Mouse (Mus musculus): ENCODE data around the gene Polr2i. TPM values are rescaled to one million over a fixed set of nuclear protein-coding genes. Genes with fewer than 3 reads are reported as not detected.

Gene Polr2i
- polyA plus RNA-seq, 1 experiment from 2014 or later = 217 TPM

DNA sequence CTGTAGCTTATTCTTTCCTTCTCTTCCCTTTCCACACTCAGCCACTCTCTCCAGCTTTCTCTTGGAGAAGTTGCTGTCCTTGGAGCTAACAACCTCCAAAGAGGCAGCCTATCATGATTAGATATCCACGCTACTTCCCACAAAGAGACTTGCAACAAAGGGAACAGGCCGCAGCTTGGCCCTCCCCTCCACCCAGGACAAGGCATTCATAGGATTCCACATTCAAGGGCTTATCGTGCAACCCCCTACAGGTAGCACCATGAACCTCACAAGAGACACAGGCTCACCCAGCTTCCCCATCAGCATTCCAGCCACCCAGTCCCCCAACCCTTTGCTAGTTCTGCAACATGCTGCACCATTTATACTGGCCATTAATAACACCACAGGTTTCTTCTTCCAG, 35.0 kb downstream of the Polr2i start:
- Histone ChIP-seq H3K4me2 (ENCODE audit: low read depth, low read length) (no peak overlapping the region), H3K27ac (ENCODE audit: low read depth, low read length) (no peak overlapping the region), H3K9me3 (ENCODE audit: control insufficient read depth, low read length) (no peaks in the 10 kb centered on the region), H3K36me3 (ENCODE audit: control insufficient read depth, insufficient read depth, low read length) (no peaks in the 10 kb centered on the region), H3K9ac (replicated peaks; ENCODE audit: low read depth, low read length) (0 out of 2 replicates have a peak overlapping the region, but pooled peaks have one; percentile 7), H3K27me3 (ENCODE audit: control insufficient read depth, insufficient read depth, low read length) (no peaks in the 10 kb centered on the region), H3K4me1 (ENCODE audit: control insufficient read depth, insufficient read depth, low read length) (no peaks in the 10 kb centered on the region), H3K4me3 (ENCODE audit: low read depth, low read length) (no peak overlapping the region)
- WGBS = 91% methylated on average over 3 of the region's 3 CpGs
- ATAC-seq (ENCODE audit: low read depth) = no peak

DNA sequence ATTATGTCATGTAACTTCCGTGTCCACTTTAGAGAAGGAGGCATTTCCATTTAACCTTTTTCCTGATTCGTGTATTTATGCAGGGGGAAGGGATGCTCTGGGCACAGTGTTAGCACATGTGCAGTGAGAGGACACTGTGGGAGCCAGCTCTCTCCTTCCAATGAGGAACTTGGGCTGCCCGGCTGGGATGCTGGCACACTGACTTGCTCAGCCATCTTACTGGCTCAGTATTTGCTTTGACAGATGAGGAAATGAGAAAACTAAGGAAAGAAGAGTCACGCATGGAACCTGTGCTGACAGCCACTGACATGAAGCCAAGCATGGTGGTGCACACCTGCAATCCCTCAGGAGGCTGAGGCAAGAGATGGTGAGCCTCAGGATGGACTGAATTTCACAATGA, 37.9 kb downstream of the Polr2i start:
- Histone ChIP-seq H3K4me1 (ENCODE audit: control insufficient read depth, insufficient read depth, low read length) (no peaks in the 10 kb centered on the region), H3K4me2 (ENCODE audit: low read depth, low read length) (no peak overlapping the region), H3K4me3 (ENCODE audit: low read depth, low read length) (no peak overlapping the region), H3K27ac (ENCODE audit: low read depth, low read length) (no peak overlapping the region), H3K36me3 (ENCODE audit: control insufficient read depth, insufficient read depth, low read length) (no peaks in the 10 kb centered on the region), H3K9ac (replicated peaks; ENCODE audit: low read depth, low read length) (no peak overlapping the region), H3K9me3 (ENCODE audit: control insufficient read depth, low read length) (no peaks in the 10 kb centered on the region), H3K27me3 (ENCODE audit: control insufficient read depth, insufficient read depth, low read length) (no peaks in the 10 kb centered on the region)
- no peak for ATAC-seq (ENCODE audit: low read depth)
- 92% methylated on average over 4 of the region's 4 CpGs for WGBS

DNA sequence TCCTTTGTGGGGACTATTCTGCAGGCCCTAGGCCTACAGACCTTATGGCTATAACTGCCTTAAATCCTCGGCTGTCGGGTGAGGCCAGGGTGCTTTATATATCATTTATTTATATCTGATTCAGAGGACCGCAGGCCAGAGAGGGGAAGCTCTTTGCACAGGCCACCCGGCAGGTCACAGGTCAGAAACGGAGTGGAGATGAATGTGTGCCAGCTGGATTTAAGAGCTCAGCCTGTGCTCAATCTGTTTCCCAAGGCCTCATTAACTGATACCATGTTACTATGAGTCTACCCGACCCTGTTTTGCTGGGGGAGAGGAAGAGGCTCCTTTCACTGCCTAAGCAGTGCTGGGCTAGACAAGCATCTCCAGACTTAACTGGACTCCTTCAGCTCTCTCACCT, 42.6 kb downstream of the Polr2i start:
- Histone ChIP-seq H3K4me1 (ENCODE audit: control insufficient read depth, insufficient read depth, low read length) (no peaks in the 10 kb centered on the region), H3K4me2 (ENCODE audit: low read depth, low read length) (no peak overlapping the region), H3K4me3 (ENCODE audit: low read depth, low read length) (no peak overlapping the region), H3K27ac (ENCODE audit: low read depth, low read length) (no peak overlapping the region), H3K9me3 (ENCODE audit: control insufficient read depth, low read length) (no peaks in the 10 kb centered on the region), H3K36me3 (ENCODE audit: control insufficient read depth, insufficient read depth, low read length) (no peaks in the 10 kb centered on the region), H3K27me3 (ENCODE audit: control insufficient read depth, insufficient read depth, low read length) (no peaks in the 10 kb centered on the region), H3K9ac (replicated peaks; ENCODE audit: low read depth, low read length) (no peak overlapping the region)
- no peak for ATAC-seq (ENCODE audit: low read depth)
- WGBS = 78% methylated on average over 6 of the region's 6 CpGs

GRCm38 (mm10) chr7:30278911-30279310, 47.2 kb downstream of the Polr2i start:
- no peak overlapping the region for H3K9ac ChIP-seq (replicated peaks; ENCODE audit: low read depth, low read length)
- no peak for ATAC-seq (ENCODE audit: low read depth)
- no peak overlapping the region for H3K4me3 ChIP-seq (ENCODE audit: low read depth, low read length)
- no peak overlapping the region for H3K4me2 ChIP-seq (ENCODE audit: low read depth, low read length)
- no peaks in the 10 kb centered on the region for H3K36me3 ChIP-seq (ENCODE audit: control insufficient read depth, insufficient read depth, low read length)
- 65% methylated on average over 2 of the region's 2 CpGs for WGBS
- no peak overlapping the region for H3K27ac ChIP-seq (ENCODE audit: low read depth, low read length)
- H3K27me3 ChIP-seq (ENCODE audit: control insufficient read depth, insufficient read depth, low read length) = no peaks in the 10 kb centered on the region
- 0 out of 2 replicates have a peak, but pooled peaks cover 3% of the 10 kb centered on the region for H3K4me1 ChIP-seq (ENCODE audit: control insufficient read depth, insufficient read depth, low read length)
- H3K9me3 ChIP-seq (ENCODE audit: control insufficient read depth, low read length) = no peaks in the 10 kb centered on the region

DNA sequence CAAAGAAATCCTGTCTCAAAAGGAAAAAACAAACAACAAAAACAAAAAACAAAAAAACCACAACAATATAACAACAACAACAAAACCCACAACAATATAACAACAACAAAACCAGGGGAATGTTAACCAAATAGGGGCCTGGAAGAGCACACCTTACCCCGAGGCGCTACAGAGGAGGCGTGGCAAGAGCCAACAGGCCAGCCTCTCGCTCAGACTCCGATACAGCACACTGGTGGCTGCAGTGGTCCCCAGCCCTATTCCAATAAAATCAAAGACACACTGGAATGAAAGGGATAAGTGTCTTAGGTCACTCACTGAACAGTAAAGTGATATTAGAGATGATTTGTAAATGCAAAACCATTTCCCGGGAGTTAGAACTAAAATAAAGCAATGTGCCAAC, 47.8 kb downstream of the Polr2i start:
- peak overlapping the region; percentile 72 for H3K4me2 ChIP-seq (ENCODE audit: low read depth, low read length)
- 0 out of 2 replicates have a peak overlapping the region, but pooled peaks have one; percentile 37 for H3K9ac ChIP-seq (replicated peaks; ENCODE audit: low read depth, low read length)
- no peak overlapping the region for H3K27ac ChIP-seq (ENCODE audit: low read depth, low read length)
- 0% methylated on average over 6 of the region's 6 CpGs for WGBS
- 0 out of 2 replicates have a peak, but pooled peaks cover 3% of the 10 kb centered on the region for H3K4me1 ChIP-seq (ENCODE audit: control insufficient read depth, insufficient read depth, low read length)
- no peaks in the 10 kb centered on the region for H3K27me3 ChIP-seq (ENCODE audit: control insufficient read depth, insufficient read depth, low read length)
- peak overlapping the region; percentile 64 for H3K4me3 ChIP-seq (ENCODE audit: low read depth, low read length)
- ATAC-seq (ENCODE audit: low read depth) = no peak
- no peaks in the 10 kb centered on the region for H3K9me3 ChIP-seq (ENCODE audit: control insufficient read depth, low read length)
- no peaks in the 10 kb centered on the region for H3K36me3 ChIP-seq (ENCODE audit: control insufficient read depth, insufficient read depth, low read length)

DNA sequence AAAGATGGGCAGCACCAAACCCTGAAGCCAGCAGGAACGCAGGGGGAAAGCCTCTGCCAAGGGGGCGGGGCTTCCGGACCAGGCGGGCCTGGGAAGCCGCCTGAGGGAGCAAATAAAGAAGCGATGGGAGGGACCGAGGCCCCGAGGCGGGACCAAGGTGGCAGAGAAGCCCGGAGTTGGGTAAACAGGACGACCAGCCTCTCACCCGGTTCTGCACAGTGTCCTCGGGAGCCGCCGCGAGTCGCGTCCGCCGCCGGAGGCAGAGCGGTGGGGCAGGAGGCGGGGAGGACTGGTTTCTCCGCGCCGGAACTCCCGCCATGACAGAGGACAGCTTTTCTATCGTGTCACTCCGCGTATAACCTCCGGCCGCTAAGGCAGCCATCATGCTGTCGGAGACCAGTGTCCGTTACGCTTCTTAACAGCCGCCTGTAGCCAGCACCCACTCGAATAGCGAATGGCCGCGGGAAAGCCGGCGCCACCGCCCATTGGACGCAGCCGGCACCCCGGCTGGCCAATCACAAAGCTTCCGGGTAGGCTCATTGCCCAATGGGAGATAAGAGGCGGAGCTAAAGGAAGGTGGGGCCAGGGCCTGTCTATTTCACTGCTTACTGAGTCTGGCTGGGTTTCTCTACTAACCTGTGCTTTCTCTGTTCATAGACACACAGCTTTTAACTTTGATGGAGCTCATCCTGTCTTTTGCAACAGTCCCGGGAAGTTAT, 48.4 kb downstream of the Polr2i start, which contains the start of the genes Thap8 and Wdr62:
TSS of gene Thap8 (plus strand) at position 144 of the 719 bp plus-strand sequence.
TSS of gene Wdr62 (minus strand) at position 469 of the 719 bp plus-strand sequence.
- H3K9me3 ChIP-seq (ENCODE audit: control insufficient read depth, low read length) = no peaks in the 10 kb centered on the region
- H3K36me3 ChIP-seq (ENCODE audit: control insufficient read depth, insufficient read depth, low read length) = no peaks in the 10 kb centered on the region
- no peaks in the 10 kb centered on the region for H3K27me3 ChIP-seq (ENCODE audit: control insufficient read depth, insufficient read depth, low read length)
- H3K4me3 ChIP-seq (ENCODE audit: low read depth, low read length) = peak within 1 kb of the TSS; percentile 64
- peak within 1 kb of the TSS; percentile 88 for H3K27ac ChIP-seq (ENCODE audit: low read depth, low read length)
- peak; percentile 96 for ATAC-seq (ENCODE audit: low read depth)
- peak within 1 kb of the TSS; percentile 72 for H3K4me2 ChIP-seq (ENCODE audit: low read depth, low read length)
- 0% methylated on average over 47 of the region's 49 CpGs for WGBS
- peak within 1 kb of the TSS; percentile 37 for H3K9ac ChIP-seq (replicated peaks; ENCODE audit: low read depth, low read length)
- 0 out of 2 replicates have a peak, but pooled peaks cover 3% of the 10 kb centered on the region for H3K4me1 ChIP-seq (ENCODE audit: control insufficient read depth, insufficient read depth, low read length)

GRCm38 (mm10) chr7:30280670-30281138, 49.0 kb downstream of the Polr2i start:
- WGBS = under 1% methylated on average over 20 of the region's 20 CpGs
- H3K4me1 ChIP-seq (ENCODE audit: control insufficient read depth, insufficient read depth, low read length) = 0 out of 2 replicates have a peak, but pooled peaks cover 3% of the 10 kb centered on the region
- peak overlapping the region; percentile 64 for H3K4me3 ChIP-seq (ENCODE audit: low read depth, low read length)
- peak overlapping the region; percentile 17 for H3K9ac ChIP-seq (replicated peaks; ENCODE audit: low read depth, low read length)
- peak overlapping the region; percentile 88 for H3K27ac ChIP-seq (ENCODE audit: low read depth, low read length)
- H3K27me3 ChIP-seq (ENCODE audit: control insufficient read depth, insufficient read depth, low read length) = no peaks in the 10 kb centered on the region
- H3K36me3 ChIP-seq (ENCODE audit: control insufficient read depth, insufficient read depth, low read length) = no peaks in the 10 kb centered on the region
- ATAC-seq (ENCODE audit: low read depth) = peak; percentile 91
- H3K9me3 ChIP-seq (ENCODE audit: control insufficient read depth, low read length) = no peaks in the 10 kb centered on the region
- peak overlapping the region; percentile 72 for H3K4me2 ChIP-seq (ENCODE audit: low read depth, low read length)

- 87% methylated on average over 4 of the region's 4 CpGs for WGBS
- H3K4me2 ChIP-seq (ENCODE audit: low read depth, low read length) = no peak overlapping the region
- no peak overlapping the region for H3K4me3 ChIP-seq (ENCODE audit: low read depth, low read length)
- no peaks in the 10 kb centered on the region for H3K27me3 ChIP-seq (ENCODE audit: control insufficient read depth, insufficient read depth, low read length)
- ATAC-seq (ENCODE audit: low read depth) = no peak
- H3K36me3 ChIP-seq (ENCODE audit: control insufficient read depth, insufficient read depth, low read length) = no peaks in the 10 kb centered on the region
- no peak overlapping the region for H3K9ac ChIP-seq (replicated peaks; ENCODE audit: low read depth, low read length)
- H3K4me1 ChIP-seq (ENCODE audit: control insufficient read depth, insufficient read depth, low read length) = 0 out of 2 replicates have a peak, but pooled peaks cover 3% of the 10 kb centered on the region
- H3K9me3 ChIP-seq (ENCODE audit: control insufficient read depth, low read length) = no peaks in the 10 kb centered on the region
- no peak overlapping the region; the same call in 1 of the 2 replicates for H3K27ac ChIP-seq (ENCODE audit: low read depth, low read length)
Observed at GRCm38 (mm10) chr7:30281522-30281921, 49.8 kb downstream of the Polr2i start.

- H3K4me3 ChIP-seq (ENCODE audit: low read depth, low read length) = no peak overlapping the region
- H3K27me3 ChIP-seq (ENCODE audit: control insufficient read depth, insufficient read depth, low read length) = no peaks in the 10 kb centered on the region
- H3K4me2 ChIP-seq (ENCODE audit: low read depth, low read length) = no peak overlapping the region
- 0 out of 2 replicates have a peak, but pooled peaks cover 3% of the 10 kb centered on the region for H3K4me1 ChIP-seq (ENCODE audit: control insufficient read depth, insufficient read depth, low read length)
- ATAC-seq (ENCODE audit: low read depth) = no peak
- no peaks in the 10 kb centered on the region for H3K36me3 ChIP-seq (ENCODE audit: control insufficient read depth, insufficient read depth, low read length)
- H3K9me3 ChIP-seq (ENCODE audit: control insufficient read depth, low read length) = no peaks in the 10 kb centered on the region
- 80% methylated on average over 7 of the region's 7 CpGs for WGBS
- no peak overlapping the region for H3K9ac ChIP-seq (replicated peaks; ENCODE audit: low read depth, low read length)
- H3K27ac ChIP-seq (ENCODE audit: low read depth, low read length) = no peak overlapping the region
Observed at GRCm38 (mm10) chr7:30282740-30283139, 51.0 kb downstream of the Polr2i start.
